Mouse (Mus musculus): ENCODE measurements around the gene Tlr4. TPM values are rescaled to one million over a fixed set of nuclear protein-coding genes. Genes with fewer than 3 reads are reported as not detected.

Gene Tlr4
- polyA plus RNA-seq, 1 experiment from 2014 or later = 3.6 TPM

DNA sequence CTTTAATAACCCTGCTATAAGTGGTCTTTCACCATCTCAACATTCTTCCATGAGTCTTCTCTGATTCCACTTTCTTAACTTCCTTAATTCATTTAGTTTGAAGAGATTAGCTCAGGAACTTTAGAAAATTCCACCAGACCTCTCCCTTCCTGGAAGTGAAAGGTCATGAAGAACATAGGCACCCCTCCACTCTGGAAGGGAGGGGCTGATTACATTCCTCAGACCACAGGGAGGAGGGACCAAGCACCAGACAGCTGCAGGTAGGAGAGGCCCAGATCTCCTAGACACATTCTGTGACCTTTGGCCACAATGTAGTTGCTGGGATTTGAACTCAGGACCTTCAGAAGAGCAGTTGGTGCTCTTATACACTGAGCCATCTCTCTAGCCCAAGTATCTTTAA, 72.7 kb downstream of the Tlr4 start:
- Histone ChIP-seq H3K9ac (ENCODE audit: low read length) (no peak overlapping the region), H3K4me1 (ENCODE audit: control insufficient read depth in 2 of 2, insufficient read depth in 2 of 2, low read length in 2 of 2) (peaks cover 1 to 3% of the 10 kb centered on the region in 2 experiments), H3K4me3 (ENCODE audit: control insufficient read depth in 1 of 2, insufficient read depth in 1 of 2, low read depth in 1 of 2, low read length in 2 of 2) (no peak overlapping the region), H3K36me3 (ENCODE audit: control insufficient read depth, insufficient read depth, low read length) (no peaks in the 10 kb centered on the region), H3K27ac (replicated peaks in 1 of 2; ENCODE audit: control insufficient read depth in 1 of 2, insufficient read depth in 1 of 2, low read depth in 2 of 2, low read length in 2 of 2) (no peak overlapping the region), H3K27me3 (ENCODE audit: control insufficient read depth, insufficient read depth, low read length) (no peaks in the 10 kb centered on the region), H3K9me3 (ENCODE audit: control insufficient read depth, low read length) (no peaks in the 10 kb centered on the region), H3K4me2 (ENCODE audit: low read length) (no peak overlapping the region)
- no peak for ATAC-seq (ENCODE audit: insufficient number of reproducible peaks, insufficient read depth, low FRiP score, low read depth)

DNA sequence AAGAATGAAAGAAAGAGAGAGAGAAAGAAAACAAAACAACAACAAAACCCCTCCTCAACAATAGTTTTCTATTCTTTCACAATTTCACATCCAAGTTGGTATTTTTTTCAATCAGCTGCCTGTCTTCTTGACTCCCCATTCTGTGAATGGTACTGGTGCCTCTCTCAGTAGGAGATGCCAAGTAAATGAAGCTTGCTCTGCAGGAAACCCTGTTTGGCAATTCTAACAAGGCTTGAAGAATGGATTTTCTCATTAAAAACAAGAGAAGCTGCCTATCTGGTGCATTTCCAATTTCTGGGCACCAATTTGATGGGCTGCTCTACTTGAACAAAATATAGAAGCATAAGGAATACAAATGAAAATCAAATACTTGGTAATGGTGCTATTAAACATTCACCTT, 74.1 kb downstream of the Tlr4 start:
- Histone ChIP-seq H3K36me3 (ENCODE audit: control insufficient read depth, insufficient read depth, low read length) (no peaks in the 10 kb centered on the region), H3K27me3 (ENCODE audit: control insufficient read depth, insufficient read depth, low read length) (no peaks in the 10 kb centered on the region), H3K4me2 (ENCODE audit: low read length) (no peak overlapping the region), H3K4me3 (ENCODE audit: control insufficient read depth in 1 of 2, insufficient read depth in 1 of 2, low read depth in 1 of 2, low read length in 2 of 2) (no peak overlapping the region), H3K9me3 (ENCODE audit: control insufficient read depth, low read length) (no peaks in the 10 kb centered on the region), H3K4me1 (ENCODE audit: control insufficient read depth in 2 of 2, insufficient read depth in 2 of 2, low read length in 2 of 2) (no peaks in the 10 kb centered on the region), H3K9ac (ENCODE audit: low read length) (no peak overlapping the region), H3K27ac (replicated peaks in 1 of 2; ENCODE audit: control insufficient read depth in 1 of 2, insufficient read depth in 1 of 2, low read depth in 2 of 2, low read length in 2 of 2) (no peak overlapping the region)
- no peak for ATAC-seq (ENCODE audit: insufficient number of reproducible peaks, insufficient read depth, low FRiP score, low read depth)

DNA sequence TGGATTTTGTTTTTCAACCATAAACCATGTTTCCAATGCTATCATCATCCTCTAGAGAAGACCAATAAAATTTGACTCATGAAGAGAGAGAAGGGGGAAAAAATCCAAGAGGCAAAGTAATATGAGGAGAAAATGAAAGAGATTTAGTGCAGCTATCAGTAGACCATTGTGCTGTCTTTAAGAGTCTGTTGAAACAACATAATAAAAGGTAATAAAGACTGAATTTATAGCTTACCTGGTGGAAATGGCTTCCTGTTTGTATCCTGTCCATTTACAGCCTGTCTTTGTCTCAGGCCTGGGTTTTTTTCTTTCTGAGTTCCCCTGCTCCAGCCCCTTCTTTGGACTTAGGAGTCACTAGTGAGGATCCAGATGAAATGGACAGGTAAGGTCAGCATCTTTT, 81.0 kb downstream of the Tlr4 start:
- H3K9me3 ChIP-seq (ENCODE audit: control insufficient read depth, low read length) = no peaks in the 10 kb centered on the region
- H3K4me1 ChIP-seq (ENCODE audit: control insufficient read depth in 2 of 2, insufficient read depth in 2 of 2, low read length in 2 of 2) = no peaks in the 10 kb centered on the region
- no peak overlapping the region for H3K4me3 ChIP-seq (ENCODE audit: control insufficient read depth in 1 of 2, insufficient read depth in 1 of 2, low read depth in 1 of 2, low read length in 2 of 2)
- no peak overlapping the region for H3K27ac ChIP-seq (replicated peaks in 1 of 2; ENCODE audit: control insufficient read depth in 1 of 2, insufficient read depth in 1 of 2, low read depth in 2 of 2, low read length in 2 of 2)
- no peak overlapping the region for H3K9ac ChIP-seq (ENCODE audit: low read length)
- no peaks in the 10 kb centered on the region for H3K27me3 ChIP-seq (ENCODE audit: control insufficient read depth, insufficient read depth, low read length)
- no peak for ATAC-seq (ENCODE audit: insufficient number of reproducible peaks, insufficient read depth, low FRiP score, low read depth)
- H3K4me2 ChIP-seq (ENCODE audit: low read length) = no peak overlapping the region
- H3K36me3 ChIP-seq (ENCODE audit: control insufficient read depth, insufficient read depth, low read length) = no peaks in the 10 kb centered on the region

DNA sequence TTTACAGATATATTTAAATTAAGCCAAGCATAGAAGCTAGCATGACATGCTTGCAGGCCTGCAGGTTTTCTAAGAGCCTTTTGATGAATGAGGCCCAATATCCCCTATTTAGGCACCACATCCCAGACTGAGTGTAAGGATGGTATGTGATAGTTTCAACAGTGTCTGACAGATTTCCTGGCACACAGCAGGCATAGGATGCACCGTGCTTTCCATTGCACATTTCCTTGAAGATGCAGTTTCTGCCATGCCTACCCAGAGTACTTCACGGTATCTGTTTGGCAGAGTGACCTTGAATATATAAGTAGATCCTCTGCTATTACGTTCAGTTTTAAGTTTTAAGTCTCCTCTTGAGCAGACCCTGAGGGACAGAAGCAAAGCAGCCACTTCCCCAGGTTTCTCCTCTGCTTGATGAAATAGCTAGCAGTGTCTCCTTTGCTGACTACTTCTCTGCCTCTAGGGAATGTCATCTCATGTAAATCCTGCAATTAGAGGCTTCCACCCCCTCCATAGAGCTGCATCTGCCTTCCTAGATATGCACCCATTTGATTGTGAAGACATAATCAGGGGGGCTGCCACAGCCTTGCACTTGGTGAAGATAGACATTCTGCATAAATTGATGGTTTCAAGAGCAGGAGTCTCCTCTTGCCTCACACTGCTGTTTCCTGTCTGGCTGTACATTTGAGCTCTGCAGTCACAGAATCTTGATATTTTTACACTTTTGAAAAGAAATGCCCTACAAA, 92.4 kb downstream of the Tlr4 start:
- Histone ChIP-seq H3K4me3 (ENCODE audit: control insufficient read depth in 1 of 2, insufficient read depth in 1 of 2, low read depth in 1 of 2, low read length in 2 of 2) (no peak overlapping the region), H3K4me2 (ENCODE audit: low read length) (no peak overlapping the region), H3K27ac (replicated peaks in 1 of 2; ENCODE audit: control insufficient read depth in 1 of 2, insufficient read depth in 1 of 2, low read depth in 2 of 2, low read length in 2 of 2) (no peak overlapping the region), H3K27me3 (ENCODE audit: control insufficient read depth, insufficient read depth, low read length) (no peaks in the 10 kb centered on the region), H3K9me3 (ENCODE audit: control insufficient read depth, low read length) (no peaks in the 10 kb centered on the region), H3K4me1 (ENCODE audit: control insufficient read depth in 2 of 2, insufficient read depth in 2 of 2, low read length in 2 of 2) (no peaks in the 10 kb centered on the region), H3K9ac (ENCODE audit: low read length) (no peak overlapping the region), H3K36me3 (ENCODE audit: control insufficient read depth, insufficient read depth, low read length) (no peaks in the 10 kb centered on the region)
- ATAC-seq (ENCODE audit: insufficient number of reproducible peaks, insufficient read depth, low FRiP score, low read depth) = no peak
- WGBS = 69% methylated on average over 3 of the region's 3 CpGs

DNA sequence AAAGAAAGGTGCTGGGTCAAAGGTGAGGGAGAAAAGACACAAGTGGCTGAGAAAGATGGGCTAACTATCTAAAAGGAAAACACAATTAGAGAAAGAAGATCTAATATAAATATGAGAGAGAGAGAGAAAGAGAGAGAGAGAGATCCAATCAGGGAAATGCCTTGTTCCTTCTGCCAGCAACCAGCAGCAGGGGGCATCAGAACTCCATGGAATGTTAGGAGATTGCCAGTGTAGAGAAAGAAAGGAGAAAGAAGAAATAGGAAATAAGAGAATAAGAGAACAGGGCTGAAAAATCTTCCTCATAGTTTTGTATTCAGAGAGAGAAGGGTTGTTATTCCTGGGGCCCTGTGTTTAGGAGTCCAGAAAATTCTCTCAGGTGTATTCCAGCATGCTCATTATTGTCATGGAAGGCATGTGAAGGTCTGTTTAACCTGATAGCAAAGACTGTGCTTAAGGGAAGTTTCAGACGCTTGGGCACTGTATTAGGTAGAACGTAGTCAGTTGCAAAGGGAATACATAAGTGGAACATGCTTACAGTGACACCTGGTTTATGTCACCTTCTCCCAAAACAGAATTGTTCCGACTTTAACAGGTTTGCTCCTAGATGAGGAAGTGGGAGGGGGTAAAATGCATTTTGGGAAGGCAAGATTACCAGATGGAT, 96.4 kb downstream of the Tlr4 start:
- H3K9ac ChIP-seq (ENCODE audit: low read length) = no peak overlapping the region
- H3K9me3 ChIP-seq (ENCODE audit: control insufficient read depth, low read length) = no peaks in the 10 kb centered on the region
- no peak for ATAC-seq (ENCODE audit: insufficient number of reproducible peaks, insufficient read depth, low FRiP score, low read depth)
- H3K4me2 ChIP-seq (ENCODE audit: low read length) = no peak overlapping the region
- 36% methylated on average over 3 of the region's 3 CpGs for WGBS
- no peaks in the 10 kb centered on the region for H3K27me3 ChIP-seq (ENCODE audit: control insufficient read depth, insufficient read depth, low read length)
- no peaks in the 10 kb centered on the region for H3K4me1 ChIP-seq (ENCODE audit: control insufficient read depth in 2 of 2, insufficient read depth in 2 of 2, low read length in 2 of 2)
- H3K27ac ChIP-seq (replicated peaks in 1 of 2; ENCODE audit: control insufficient read depth in 1 of 2, insufficient read depth in 1 of 2, low read depth in 2 of 2, low read length in 2 of 2) = no peak overlapping the region
- no peaks in the 10 kb centered on the region for H3K36me3 ChIP-seq (ENCODE audit: control insufficient read depth, insufficient read depth, low read length)
- no peak overlapping the region for H3K4me3 ChIP-seq (ENCODE audit: control insufficient read depth in 1 of 2, insufficient read depth in 1 of 2, low read depth in 1 of 2, low read length in 2 of 2)

DNA sequence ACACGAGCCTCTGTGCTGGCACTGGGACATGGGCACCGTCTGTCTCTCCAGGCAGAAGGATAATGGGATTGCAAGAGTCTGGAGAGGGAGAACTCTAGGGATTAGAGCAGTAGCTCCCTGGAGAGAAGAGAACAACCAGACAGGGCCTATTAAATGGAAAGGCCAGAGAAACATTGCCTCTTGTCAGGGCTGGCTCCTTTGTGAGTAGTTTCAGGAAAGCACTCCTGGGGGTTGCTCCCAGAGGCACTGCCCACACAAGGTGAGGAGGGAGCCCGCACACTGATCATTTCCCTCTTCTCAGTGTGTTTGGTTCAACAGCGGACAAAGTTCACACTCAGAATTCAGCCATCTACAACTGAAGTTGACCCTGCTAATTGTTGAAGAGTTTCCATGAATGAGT, 98.7 kb downstream of the Tlr4 start:
- 47% methylated on average over 4 of the region's 4 CpGs for WGBS
- ATAC-seq (ENCODE audit: insufficient number of reproducible peaks, insufficient read depth, low FRiP score, low read depth) = no peak
- Histone ChIP-seq H3K9ac (ENCODE audit: low read length) (no peak overlapping the region), H3K36me3 (ENCODE audit: control insufficient read depth, insufficient read depth, low read length) (no peaks in the 10 kb centered on the region), H3K4me3 (ENCODE audit: control insufficient read depth in 1 of 2, insufficient read depth in 1 of 2, low read depth in 1 of 2, low read length in 2 of 2) (no peak overlapping the region), H3K4me1 (ENCODE audit: control insufficient read depth in 2 of 2, insufficient read depth in 2 of 2, low read length in 2 of 2) (no peaks in the 10 kb centered on the region), H3K27me3 (ENCODE audit: control insufficient read depth, insufficient read depth, low read length) (no peaks in the 10 kb centered on the region), H3K4me2 (ENCODE audit: low read length) (no peak overlapping the region), H3K9me3 (ENCODE audit: control insufficient read depth, low read length) (no peaks in the 10 kb centered on the region), H3K27ac (replicated peaks in 1 of 2; ENCODE audit: control insufficient read depth in 1 of 2, insufficient read depth in 1 of 2, low read depth in 2 of 2, low read length in 2 of 2) (no peak overlapping the region)

DNA sequence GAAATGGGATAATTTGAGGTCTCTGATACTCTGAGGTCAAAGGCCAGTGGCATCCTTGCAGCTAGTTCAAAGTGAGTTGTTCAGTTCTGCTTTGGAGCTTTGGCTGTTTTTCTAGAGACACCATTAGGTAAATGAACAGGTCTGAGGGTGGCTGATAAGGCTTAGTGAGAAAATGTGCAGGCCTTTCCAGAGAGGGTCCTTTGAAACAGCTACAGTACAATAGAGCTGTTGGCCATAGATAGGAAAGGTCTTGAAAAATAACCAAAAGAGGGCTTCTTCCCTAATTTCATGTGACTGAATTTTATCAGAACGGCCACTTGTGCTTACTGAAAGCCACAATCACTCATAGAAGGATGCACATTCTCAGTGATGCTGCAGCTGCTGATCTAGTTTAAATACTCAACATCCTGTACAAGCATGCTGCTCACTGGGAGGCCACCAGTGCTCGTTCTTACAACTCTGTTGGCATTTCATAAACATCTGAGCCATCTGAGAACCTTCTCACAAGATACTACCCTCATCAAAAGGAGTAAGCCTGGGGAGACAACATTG, 100.2 kb downstream of the Tlr4 start:
- Histone ChIP-seq H3K9ac (ENCODE audit: low read length) (no peak overlapping the region), H3K27ac (replicated peaks in 1 of 2; ENCODE audit: control insufficient read depth in 1 of 2, insufficient read depth in 1 of 2, low read depth in 2 of 2, low read length in 2 of 2) (no peak overlapping the region), H3K36me3 (ENCODE audit: control insufficient read depth, insufficient read depth, low read length) (no peaks in the 10 kb centered on the region), H3K4me2 (ENCODE audit: low read length) (no peak overlapping the region), H3K4me3 (ENCODE audit: control insufficient read depth in 1 of 2, insufficient read depth in 1 of 2, low read depth in 1 of 2, low read length in 2 of 2) (no peak overlapping the region), H3K4me1 (ENCODE audit: control insufficient read depth in 2 of 2, insufficient read depth in 2 of 2, low read length in 2 of 2) (no peaks in the 10 kb centered on the region), H3K27me3 (ENCODE audit: control insufficient read depth, insufficient read depth, low read length) (no peaks in the 10 kb centered on the region), H3K9me3 (ENCODE audit: control insufficient read depth, low read length) (no peaks in the 10 kb centered on the region)
- no peak for ATAC-seq (ENCODE audit: insufficient number of reproducible peaks, insufficient read depth, low FRiP score, low read depth)
- WGBS = 49% methylated on average over 2 of the region's 2 CpGs

Measured in heart, embryonic 14.5 days (tissue).